Mouse (Mus musculus) heart, adult 2 months (tissue): ENCODE data around the gene Pim3. TPM values are rescaled to one million over a fixed set of nuclear protein-coding genes. Genes with fewer than 3 reads are reported as not detected.
A peak's percentile ranks its signal among the peaks of the same experiment; 100 is the strongest.

Experiments
- DNase-seq, 2 experiments: peaks; one replicate each; pipeline ENCODE4 v3.0.0; 2021
- H3K27ac ChIP-seq: fragments of 200-600 bp; 2 replicates; pipeline ENCODE4 v1.8.1; 2022
- H3K27me3 ChIP-seq: fragments of 200-500 bp; 2 replicates; pipeline ENCODE4 v1.6.1; 2012; ENCODE audit warnings: mild to moderate bottlenecking, low read length, inconsistent platforms, mixed read lengths; ENCODE audit not compliant: control insufficient read depth, insufficient read depth
- H3K36me3 ChIP-seq: fragments of 200-500 bp; 2 replicates; pipeline ENCODE4 v1.6.1; 2012; ENCODE audit warnings: low read length, inconsistent platforms; ENCODE audit not compliant: control insufficient read depth, insufficient read depth
- H3K4me1 ChIP-seq: fragments of 200-500 bp; 2 replicates; pipeline ENCODE4 v1.6.1; 2011; ENCODE audit warnings: low read length; ENCODE audit not compliant: control insufficient read depth, insufficient read depth
- H3K4me3 ChIP-seq: fragments of 200-600 bp; 2 replicates; pipeline ENCODE4 v1.8.1; 2022
- H3K79me2 ChIP-seq: fragments of 200-500 bp; replicated peaks from 2 replicates; pipeline ENCODE4 v1.6.1; 2012; ENCODE audit warnings: mild to moderate bottlenecking, inconsistent platforms, low read length, moderate library complexity, mixed read lengths; ENCODE audit not compliant: control insufficient read depth, insufficient read depth
- H3K9ac ChIP-seq: fragments of 200-500 bp; 2 replicates; pipeline ENCODE4 v1.6.1; 2012; ENCODE audit warnings: low read depth, mild to moderate bottlenecking, control low read depth, inconsistent platforms, low read length, mixed read lengths
- CTCF ChIP-seq: fragments of 200-600 bp; IDR thresholded peaks from 2 replicates; pipeline ENCODE4 v1.8.1; 2022; ENCODE audit warnings: antibody characterized with exemption, mild to moderate bottlenecking, moderate library complexity
- EP300 ChIP-seq: fragments of 200-500 bp; IDR thresholded peaks from 2 replicates; pipeline ENCODE4 v1.6.1; 2011; ENCODE audit warnings: low read depth, low read length, control low read depth; ENCODE audit not compliant: insufficient read depth
- POLR2A ChIP-seq: fragments of 200-500 bp; IDR thresholded peaks from 2 replicates; pipeline ENCODE4 v1.6.1; 2011; ENCODE audit warnings: mild to moderate bottlenecking, low read depth, low read length, control low read depth; ENCODE audit not compliant: insufficient read depth
- WGBS: fragments of 180-500 bp; shearing (Covaris S2); methylation state at CpG from one replicate; pipeline ENCODE4 v1.1.7; 2018; 5-methylcytosine and 5-hydroxymethylcytosine counted together
- intact Hi-C: fragments of 180-260 bp; cut with DNase I; formaldehyde crosslinking; loops from one replicate; pipeline ENCODE4 v1.15.1; 2025
- polyA plus RNA-seq: library from polyadenylated mRNA; depleted of rRNA; stranded (reverse); fragments of >200 nt; gene quantifications from 2 replicates; pipeline ENCODE4 v1.2.3, GENCODE M21; 2012
- total RNA-seq, 2 experiments: library from RNA; stranded (reverse); gene quantifications; 2 replicates each; pipeline ENCODE4 v1.2.3; 2021

Gene Pim3
- total and polyA plus RNA-seq, 3 experiments: 58.8 to 133 (median 95.3) TPM

- no peak overlapping the region for H3K9ac ChIP-seq
- WGBS: 76% methylated on average over 9 of the region's 9 CpGs
- no peak for TF ChIP-seq POLR2A
- TF ChIP-seq EP300: no peak
- no peak for TF ChIP-seq CTCF
These were observed 29.4 kb upstream of the Pim3 start for GRCm38 (mm10) chr15:88832536-88832935.

GRCm38 (mm10) chr15:88836031-88836430, 26.0 kb upstream of the Pim3 start:
- TF ChIP-seq POLR2A (no peak), EP300 (no peak), CTCF (peak; percentile 52)
- H3K27ac ChIP-seq: peak overlapping the region; percentile 59
- no peaks in the 10 kb centered on the region for H3K79me2 ChIP-seq
- H3K4me3 ChIP-seq: no peak overlapping the region
- WGBS: 73% methylated on average over 6 of the region's 6 CpGs
- peaks cover 17% of the 10 kb centered on the region for H3K4me1 ChIP-seq
- H3K36me3 ChIP-seq: no peaks in the 10 kb centered on the region
- intact Hi-C loops: no loop called here
- DNase-seq: no peak
- no peak overlapping the region for H3K9ac ChIP-seq
- H3K27me3 ChIP-seq: no peaks in the 10 kb centered on the region

More at GRCm38 (mm10) chr15:88832536-88832935, 29.4 kb upstream of the Pim3 start:
- Histone ChIP-seq H3K4me3 (no peak overlapping the region), H3K27me3 (no peaks in the 10 kb centered on the region), H3K36me3 (no peaks in the 10 kb centered on the region), H3K4me1 (peaks cover 15% of the 10 kb centered on the region), H3K79me2 (no peaks in the 10 kb centered on the region), H3K27ac (no peak overlapping the region)
- intact Hi-C loops: no loop called here
- no peak for DNase-seq

- H3K9ac ChIP-seq: peak overlapping the region; percentile 40
- H3K27me3 ChIP-seq: no peaks in the 10 kb centered on the region
- H3K79me2 ChIP-seq: no peaks in the 10 kb centered on the region
- H3K27ac ChIP-seq: peak overlapping the region; percentile 59
- no peaks in the 10 kb centered on the region for H3K36me3 ChIP-seq
- H3K4me1 ChIP-seq: peaks cover 17% of the 10 kb centered on the region
- H3K4me3 ChIP-seq: no peak overlapping the region
- no peak for TF ChIP-seq POLR2A
- TF ChIP-seq EP300: no peak
- no peak for TF ChIP-seq CTCF
- 72% methylated on average over 5 of the region's 5 CpGs for WGBS
- intact Hi-C loops: no loop called here
- DNase-seq: no peak
These were observed 25.4 kb upstream of the Pim3 start for GRCm38 (mm10) chr15:88836571-88836970.

- intact Hi-C loops: no loop called here
- WGBS: 2% methylated on average over 39 of the region's 39 CpGs
- DNase-seq: peak; percentile 83 to 88
- H3K27ac ChIP-seq: peak overlapping the region; percentile 92
- H3K27me3 ChIP-seq: no peaks in the 10 kb centered on the region
- peak overlapping the region; percentile 77 for H3K9ac ChIP-seq
- peaks cover 17% of the 10 kb centered on the region for H3K4me1 ChIP-seq
- H3K36me3 ChIP-seq: no peaks in the 10 kb centered on the region
- H3K79me2 ChIP-seq: no peaks in the 10 kb centered on the region
- H3K4me3 ChIP-seq: peak overlapping the region; percentile 59
- TF ChIP-seq CTCF (peak; percentile 47), EP300 (peak; percentile 94), POLR2A (peak; percentile 30)
These were observed 24.6 kb upstream of the Pim3 start for GRCm38 (mm10) chr15:88837199-88837932.

- Histone ChIP-seq H3K79me2 (no peaks in the 10 kb centered on the region), H3K4me3 (peak overlapping the region; percentile 59), H3K36me3 (no peaks in the 10 kb centered on the region), H3K27ac (peak overlapping the region; percentile 92), H3K4me1 (peaks cover 17% of the 10 kb centered on the region), H3K9ac (peak overlapping the region; percentile 51), H3K27me3 (no peaks in the 10 kb centered on the region)
- WGBS: 2% methylated on average over 11 of the region's 11 CpGs
- intact Hi-C loops: no loop called here
- 0 out of 2 replicates have a peak, but pooled peaks have one; percentile 55 for TF ChIP-seq EP300
- no peak for TF ChIP-seq CTCF
- peak; percentile 26; the same call in 1 of the 2 replicates for TF ChIP-seq POLR2A
- DNase-seq: peak; percentile 61 to 70
These were observed 24.0 kb upstream of the Pim3 start for GRCm38 (mm10) chr15:88837977-88838376.

- WGBS: 7% methylated on average over 9 of the region's 9 CpGs
- H3K79me2 ChIP-seq: no peaks in the 10 kb centered on the region
- H3K9ac ChIP-seq: peak overlapping the region; percentile 30
- peak; percentile 97 for TF ChIP-seq POLR2A
- TF ChIP-seq EP300: peak; percentile 64
- no peak for TF ChIP-seq CTCF
- peak overlapping the region; percentile 97 for H3K27ac ChIP-seq
- no peaks in the 10 kb centered on the region for H3K27me3 ChIP-seq
- H3K4me1 ChIP-seq: peaks cover 17% of the 10 kb centered on the region
- DNase-seq: peak; percentile 85 to 89
- peak overlapping the region; percentile 36 for H3K4me3 ChIP-seq
- intact Hi-C loops: loop anchor here (1.0 kb wide), 1 partner anchor 24 kb away; no protein-coding TSS in a partner anchor
- H3K36me3 ChIP-seq: no peaks in the 10 kb centered on the region
These were observed 22.7 kb upstream of the Pim3 start for GRCm38 (mm10) chr15:88839271-88839670.
